Mouse (Mus musculus): ENCODE measurements around the gene Mr1. TPM values are rescaled to one million over a fixed set of nuclear protein-coding genes. Genes with fewer than 3 reads are reported as not detected.

The Mr1 gene
- 10 to 100 TPM; 17.4 to 22.1 TPM for total RNA-seq (2023)

DNA sequence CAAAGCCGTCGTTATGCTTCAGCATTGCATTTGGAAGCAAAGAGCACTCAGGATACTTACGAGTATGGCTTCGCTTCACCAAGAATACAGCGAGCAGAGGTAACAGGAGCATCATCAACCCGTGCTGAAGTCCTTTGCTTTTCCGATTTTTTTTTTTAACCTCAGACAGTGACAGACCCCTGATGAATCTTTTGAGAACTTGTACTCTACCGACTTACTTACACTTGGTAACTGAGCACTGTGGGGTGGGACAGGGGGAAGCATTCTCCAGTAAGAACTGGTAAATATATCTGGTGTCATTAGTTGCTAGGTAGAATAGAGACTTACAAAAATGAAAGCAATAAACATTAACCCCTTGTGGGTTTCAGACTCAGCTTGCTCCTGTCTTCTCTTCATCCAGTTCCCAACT is at the start of gene Mr1:
Mr1 (minus strand) TSS at position 243 of the 409 bp plus-strand sequence.

DNA sequence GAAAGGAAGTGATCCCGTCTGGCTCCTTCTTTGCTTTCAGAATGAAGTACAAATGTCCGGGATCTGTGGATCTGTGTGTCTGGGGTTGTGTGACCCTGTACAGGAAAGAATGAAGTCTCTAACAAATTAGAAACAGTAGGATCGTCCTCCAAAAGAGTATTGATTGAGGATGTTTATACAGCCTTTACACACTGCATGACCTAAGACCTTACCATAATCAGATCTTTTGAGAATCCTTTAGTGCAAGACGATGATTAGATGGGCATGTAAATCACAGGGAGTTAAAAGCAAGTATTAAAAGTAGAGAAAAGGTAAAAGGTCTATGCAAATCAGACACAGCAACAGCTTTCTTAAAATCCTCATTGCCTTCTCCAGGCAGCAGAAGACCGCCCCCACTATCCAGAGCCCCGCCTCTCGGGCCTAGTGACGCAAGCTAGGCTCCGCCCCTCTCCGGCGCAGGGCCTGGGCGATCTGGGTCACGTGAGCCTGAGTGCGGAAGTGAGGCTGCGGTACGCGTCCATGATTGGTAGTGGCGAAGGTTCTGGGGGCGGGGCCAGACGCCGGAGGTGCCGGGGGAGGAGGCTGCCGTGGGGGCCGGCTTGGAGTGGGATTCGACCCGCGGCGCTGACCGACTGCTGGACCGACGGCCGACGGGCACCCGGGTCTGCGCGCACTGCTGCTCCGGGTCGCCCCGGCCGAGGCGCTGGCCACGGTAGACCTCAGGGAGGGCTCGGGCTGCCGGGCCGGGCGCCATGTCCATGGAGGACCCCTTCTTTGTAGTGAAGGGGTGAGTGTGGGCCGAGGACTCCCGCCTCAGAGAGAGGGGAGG is 11.7 kb upstream of the Mr1 start, which contains the start of gene Stx6:
Stx6 (plus strand) TSS at position 575 of the 829 bp plus-strand sequence.

DNA sequence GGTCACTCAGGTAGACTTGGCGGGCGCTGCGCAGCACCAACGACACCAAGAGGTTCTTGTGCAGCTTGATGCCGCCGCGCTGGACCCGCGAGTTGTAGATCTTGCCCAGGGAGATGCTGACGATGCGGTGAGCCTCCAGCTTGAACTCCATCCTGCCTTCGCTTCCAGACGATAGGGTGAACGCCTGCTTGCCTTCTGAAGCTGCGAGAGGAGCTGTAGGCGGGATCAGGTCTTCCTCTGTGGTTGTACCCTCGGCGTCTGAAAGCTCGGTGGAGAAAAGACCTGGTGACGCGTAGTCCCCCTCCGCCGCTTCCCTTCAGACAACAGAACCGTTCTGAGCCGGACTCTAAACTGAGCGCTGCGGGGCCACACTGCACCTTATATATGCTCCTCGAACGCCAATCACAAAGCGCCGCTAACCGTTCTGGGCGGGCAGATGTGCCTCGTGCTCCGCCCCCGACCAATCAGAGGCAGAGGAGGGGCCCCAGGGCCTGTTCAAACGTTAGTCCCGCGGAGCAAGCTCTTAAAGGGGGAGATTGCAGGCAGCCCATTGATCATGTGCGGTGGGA is 47.2 kb downstream of the Mr1 start, which contains the start of gene Ier5:
Ier5 (minus strand) TSS at position 357 of the 569 bp plus-strand sequence.

Other genes with a start within 250 kb of the Mr1 start
- gene Ier5, start 47.2 kb downstream of the Mr1 start, total RNA-seq (2023), result 100 to 1,000 TPM; 104 to 128 TPM
- gene Stx6, start 11.9 kb upstream of the Mr1 start, total RNA-seq (2023), result 10 to 100 TPM; 67.8 to 84.3 TPM
- gene BC034090, start 97.6 kb upstream of the Mr1 start, total RNA-seq (2023), result not detected